Mouse (Mus musculus) thymus, adult 2 months (tissue): ENCODE results near the gene Fcgr1. TPM values are rescaled to one million over a fixed set of nuclear protein-coding genes. Genes with fewer than 3 reads are reported as not detected.

Source experiments
- DNase-seq: peaks from one replicate; pipeline ENCODE4 v3.0.0; 2021
- H3K27ac ChIP-seq: fragments of 200-500 bp; 2 replicates; pipeline ENCODE4 v1.5.1; 2012; ENCODE audit warnings: low read length, control low read depth; ENCODE audit not compliant: control insufficient read depth, insufficient read depth
- H3K27me3 ChIP-seq: fragments of 200-500 bp; 2 replicates; pipeline ENCODE4 v1.6.1; 2012; ENCODE audit warnings: mild to moderate bottlenecking, low read length, moderate library complexity, mixed read lengths; ENCODE audit not compliant: control insufficient read depth, insufficient read depth
- H3K36me3 ChIP-seq: fragments of 200-500 bp; 2 replicates; pipeline ENCODE4 v1.6.1; 2012; ENCODE audit warnings: mild to moderate bottlenecking, low read length, moderate library complexity; ENCODE audit not compliant: control insufficient read depth, insufficient read depth
- H3K4me1 ChIP-seq: fragments of 200-500 bp; replicated peaks from 2 replicates; pipeline ENCODE4 v1.6.1; 2012; ENCODE audit warnings: low read length; ENCODE audit not compliant: control insufficient read depth, insufficient read depth
- H3K4me3 ChIP-seq: fragments of 200-500 bp; 2 replicates; pipeline ENCODE4 v1.5.1; 2012; ENCODE audit warnings: mild to moderate bottlenecking, low read length, control low read depth, moderate library complexity; ENCODE audit not compliant: control insufficient read depth, insufficient read depth
- CTCF ChIP-seq: fragments of 200-500 bp; IDR thresholded peaks from 2 replicates; pipeline ENCODE4 v1.5.1; 2012; ENCODE audit warnings: mild to moderate bottlenecking, control low read depth, low read length, moderate library complexity, borderline replicate concordance; ENCODE audit not compliant: control insufficient read depth, poor library complexity, insufficient read depth; ENCODE audit errors: extremely low read depth
- POLR2A ChIP-seq: fragments of 200-500 bp; IDR thresholded peaks from 2 replicates; pipeline ENCODE4 v1.6.1; 2012; ENCODE audit warnings: mild to moderate bottlenecking, low read length, control low read depth, moderate library complexity; ENCODE audit not compliant: control insufficient read depth, poor library complexity, insufficient read depth; ENCODE audit errors: extremely low read depth
- WGBS: fragments of 180-500 bp; shearing (Covaris S2); methylation state at CpG from one replicate; pipeline ENCODE4 v1.1.7; 2018; 5-methylcytosine and 5-hydroxymethylcytosine counted together
- polyA plus RNA-seq: library from polyadenylated mRNA; depleted of rRNA; stranded (reverse); fragments of >200 nt; gene quantifications from 2 replicates; pipeline ENCODE4 v1.2.3, GENCODE M21; 2012

The Fcgr1 gene
- polyA plus RNA-seq, 1 experiment: 6.8 TPM

DNA sequence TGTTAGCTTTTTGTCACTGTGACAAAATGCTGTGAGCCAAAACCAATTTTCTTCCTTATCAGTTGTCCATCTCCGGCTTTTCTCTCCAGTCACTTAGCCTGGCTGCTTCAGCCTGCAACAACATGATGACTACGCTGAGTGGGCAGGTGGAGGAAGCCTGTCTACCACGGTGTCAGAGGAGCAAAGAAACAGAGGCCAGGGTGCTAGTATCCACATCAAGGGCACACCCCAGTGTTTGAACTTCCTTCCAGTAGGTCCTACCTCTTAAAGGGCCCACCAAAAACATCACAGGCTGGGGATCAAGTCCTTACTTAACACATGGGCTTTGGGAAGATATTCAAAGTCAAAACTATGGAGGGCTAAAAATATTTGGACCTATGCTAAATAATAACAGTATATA lies 15.7 kb upstream of the Fcgr1 start:
- Histone ChIP-seq H3K4me1 (peaks cover 11% of the 10 kb centered on the region), H3K36me3 (no peaks in the 10 kb centered on the region), H3K27ac (no peak overlapping the region), H3K27me3 (no peaks in the 10 kb centered on the region), H3K4me3 (no peak overlapping the region)
- 10% methylated on average over 3 of the region's 3 CpGs for WGBS
- TF ChIP-seq POLR2A (no peak), CTCF (no peak)
- DNase-seq: no peak

DNA sequence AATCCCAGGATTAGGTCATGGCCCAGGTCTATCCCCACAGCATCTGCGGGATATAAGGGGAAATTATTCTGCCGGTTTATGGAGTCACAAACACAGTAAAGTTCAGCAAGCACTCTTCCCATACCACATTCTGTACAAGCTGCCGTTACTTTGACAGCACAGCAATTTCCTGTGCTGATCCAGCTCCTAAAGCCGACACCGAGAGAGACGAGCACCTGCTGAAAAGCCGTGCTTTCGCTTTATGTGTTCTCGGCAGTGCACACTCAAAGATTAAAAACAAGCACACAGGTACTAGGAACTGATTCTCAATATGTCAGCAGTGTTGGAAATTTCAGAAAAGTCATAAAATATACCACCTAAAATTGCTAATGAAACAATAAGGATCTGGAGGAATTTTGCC lies 12.7 kb upstream of the Fcgr1 start:
- no peak for TF ChIP-seq CTCF
- TF ChIP-seq POLR2A: no peak
- Histone ChIP-seq H3K36me3 (no peaks in the 10 kb centered on the region), H3K4me1 (peaks cover 11% of the 10 kb centered on the region), H3K4me3 (no peak overlapping the region), H3K27ac (no peak overlapping the region), H3K27me3 (no peaks in the 10 kb centered on the region; the same call in 1 of the 2 replicates)
- WGBS: 14% methylated on average over 9 of the region's 9 CpGs
- peak; percentile 27 for DNase-seq

DNA sequence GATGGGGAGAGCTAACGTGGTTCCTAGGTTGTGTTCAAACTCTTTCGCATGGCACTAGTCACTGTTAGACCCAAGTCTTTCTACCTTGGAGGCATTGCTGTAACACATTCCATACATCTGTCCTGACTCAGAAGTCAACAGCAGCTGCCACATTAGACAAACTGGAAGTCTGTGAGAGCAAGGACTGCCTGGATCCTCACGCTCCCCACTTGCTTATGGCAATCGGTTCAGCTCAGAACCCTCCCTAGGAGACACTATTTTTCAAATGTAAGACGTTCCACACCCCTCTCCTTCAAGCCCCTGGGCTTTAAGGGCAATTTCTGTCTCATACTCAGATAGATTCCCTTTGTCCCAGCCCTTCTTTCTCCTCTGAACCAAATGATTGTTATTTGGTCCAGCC lies 8.3 kb upstream of the Fcgr1 start:
- H3K27ac ChIP-seq: no peak overlapping the region
- no peak for DNase-seq
- H3K27me3 ChIP-seq: no peaks in the 10 kb centered on the region; the same call in 1 of the 2 replicates
- peaks cover 12% of the 10 kb centered on the region for H3K4me1 ChIP-seq
- H3K36me3 ChIP-seq: no peaks in the 10 kb centered on the region
- TF ChIP-seq POLR2A (no peak), CTCF (no peak)
- no peak overlapping the region for H3K4me3 ChIP-seq
- WGBS: 91% methylated on average over 5 of the region's 5 CpGs

- DNase-seq: no peak
- no peak overlapping the region for H3K27ac ChIP-seq
- WGBS: 45% methylated on average over 26 of the region's 26 CpGs
- H3K4me3 ChIP-seq: peak overlapping the region; percentile 35
- no peaks in the 10 kb centered on the region; the same call in 1 of the 2 replicates for H3K27me3 ChIP-seq
- H3K4me1 ChIP-seq: peaks cover 5% of the 10 kb centered on the region; the same call in 1 of the 2 replicates
- TF ChIP-seq POLR2A (no peak), CTCF (no peak)
- no peaks in the 10 kb centered on the region for H3K36me3 ChIP-seq
Measured at GRCm38 (mm10) chr3:96300706-96301529, 7.1 kb upstream of the Fcgr1 start.

GRCm38 (mm10) chr3:96299562-96299961 lies 5.8 kb upstream of the Fcgr1 start:
- 98% methylated on average over 2 of the region's 2 CpGs for WGBS
- H3K36me3 ChIP-seq: no peaks in the 10 kb centered on the region
- no peak for DNase-seq
- peaks cover 3% of the 10 kb centered on the region; the same call in 1 of the 2 replicates for H3K4me1 ChIP-seq
- TF ChIP-seq CTCF (no peak), POLR2A (no peak)
- H3K4me3 ChIP-seq: no peak overlapping the region
- H3K27ac ChIP-seq: no peak overlapping the region
- H3K27me3 ChIP-seq: no peaks in the 10 kb centered on the region; the same call in 1 of the 2 replicates

DNA sequence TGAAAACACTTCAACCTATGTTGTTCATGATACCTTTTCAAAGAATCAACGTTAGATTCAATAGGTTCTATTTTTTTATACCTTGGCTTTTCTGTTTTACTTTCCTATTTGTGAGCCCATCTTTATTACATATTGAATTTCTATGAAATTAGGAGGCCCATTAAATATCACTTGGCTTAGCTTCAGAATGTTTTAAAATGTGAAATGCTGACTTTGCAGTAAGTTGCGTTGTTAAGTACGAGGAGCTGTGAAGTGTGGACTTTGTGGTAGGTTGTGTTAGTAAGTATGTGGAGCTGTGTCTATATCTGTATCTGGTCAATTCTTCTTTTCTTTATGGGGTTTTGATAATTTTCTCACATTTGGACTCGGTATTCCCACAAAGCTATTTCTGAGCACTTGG lies 4.6 kb upstream of the Fcgr1 start:
- DNase-seq: no peak
- Histone ChIP-seq H3K36me3 (no peaks in the 10 kb centered on the region), H3K27me3 (no peaks in the 10 kb centered on the region; the same call in 1 of the 2 replicates), H3K27ac (no peak overlapping the region), H3K4me1 (peaks cover 3% of the 10 kb centered on the region; the same call in 1 of the 2 replicates), H3K4me3 (no peak overlapping the region)
- TF ChIP-seq POLR2A (no peak), CTCF (no peak)
- 96% methylated on average over 4 of the region's 4 CpGs for WGBS
